Mouse (Mus musculus): ENCODE results near the gene Ttc39d. TPM values are rescaled to one million over a fixed set of nuclear protein-coding genes. Genes with fewer than 3 reads are reported as not detected.
"Not testable (repeated sequence)": the region's sequence is repeated elsewhere in the genome, so short reads cannot be mapped to it uniquely, and the experiment has no call there.

The Ttc39d gene
- polyA plus RNA-seq, 1 experiment from 2014 or later = 0.19 TPM

DNA sequence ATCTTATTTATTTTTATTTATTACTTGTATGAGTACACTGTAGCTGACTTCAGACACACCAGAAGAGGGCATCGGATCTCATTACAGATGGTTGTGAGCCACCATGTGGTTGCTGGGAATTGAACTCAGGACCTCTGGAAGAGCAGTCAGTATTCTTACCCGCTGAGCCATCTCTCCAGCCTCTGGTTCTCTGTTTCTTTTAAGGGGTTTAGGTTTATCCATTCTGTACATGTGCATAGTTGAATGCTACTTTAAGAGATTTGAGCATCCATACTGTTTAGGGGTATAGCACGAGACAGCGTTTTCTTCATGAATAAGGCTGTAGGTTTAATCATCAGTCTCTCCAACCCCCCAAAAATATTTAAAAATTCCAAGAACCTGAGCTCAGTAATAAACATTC is 6.7 kb downstream of the Ttc39d start:
- not testable (repeated sequence) for H3K4me2 ChIP-seq (ENCODE audit: low read depth, low read length); H3K36me3 ChIP-seq (ENCODE audit: control insufficient read depth, insufficient read depth, low read length); ATAC-seq (ENCODE audit: low read depth); H3K27ac ChIP-seq (replicated peaks; ENCODE audit: low read depth, low read length); H3K9ac ChIP-seq (ENCODE audit: low read depth, low read length); DNase-seq (ENCODE audit: low spot score); H3K27me3 ChIP-seq (replicated peaks; ENCODE audit: control insufficient read depth, insufficient read depth, low read length); H3K4me1 ChIP-seq (ENCODE audit: control insufficient read depth, insufficient read depth, low read length); H3K4me3 ChIP-seq (ENCODE audit: low read depth, low read length); H3K9me3 ChIP-seq (ENCODE audit: control insufficient read depth, low read length)
- 82% methylated on average over 4 of the region's 4 CpGs for WGBS

DNA sequence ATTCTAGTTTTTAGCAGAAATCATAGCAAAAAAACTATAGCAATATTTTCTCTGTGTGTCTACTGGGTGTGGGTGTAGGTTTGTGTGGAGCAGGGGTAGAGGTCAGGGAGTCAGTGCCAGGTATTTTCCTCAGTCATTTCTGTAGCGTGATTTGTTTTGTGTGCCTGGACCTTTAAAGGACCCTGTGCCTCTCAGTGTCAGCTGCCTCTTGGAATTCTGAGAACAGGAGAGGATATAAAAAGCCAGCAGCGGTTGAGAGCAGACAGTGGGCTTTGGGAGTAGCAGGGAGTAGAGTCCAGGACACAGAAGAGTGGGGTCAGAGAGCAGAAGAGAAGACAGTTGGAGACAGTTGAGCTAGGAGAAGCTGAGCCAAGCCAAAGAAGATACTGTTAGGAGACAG is 12.9 kb downstream of the Ttc39d start:
- H3K36me3 ChIP-seq (ENCODE audit: control insufficient read depth, insufficient read depth, low read length) = no peaks in the 10 kb centered on the region
- H3K4me2 ChIP-seq (ENCODE audit: low read depth, low read length) = no peak overlapping the region
- ATAC-seq (ENCODE audit: low read depth) = no peak
- no peak overlapping the region for H3K9ac ChIP-seq (ENCODE audit: low read depth, low read length)
- no peaks in the 10 kb centered on the region for H3K27me3 ChIP-seq (replicated peaks; ENCODE audit: control insufficient read depth, insufficient read depth, low read length)
- no peak overlapping the region for H3K4me3 ChIP-seq (ENCODE audit: low read depth, low read length)
- no peak for DNase-seq (ENCODE audit: low spot score)
- 0 out of 2 replicates have a peak, but pooled peaks cover 2% of the 10 kb centered on the region for H3K4me1 ChIP-seq (ENCODE audit: control insufficient read depth, insufficient read depth, low read length)
- 70% methylated on average over 2 of the region's 2 CpGs for WGBS
- no peak overlapping the region for H3K27ac ChIP-seq (replicated peaks; ENCODE audit: low read depth, low read length)
- H3K9me3 ChIP-seq (ENCODE audit: control insufficient read depth, low read length) = no peaks in the 10 kb centered on the region

DNA sequence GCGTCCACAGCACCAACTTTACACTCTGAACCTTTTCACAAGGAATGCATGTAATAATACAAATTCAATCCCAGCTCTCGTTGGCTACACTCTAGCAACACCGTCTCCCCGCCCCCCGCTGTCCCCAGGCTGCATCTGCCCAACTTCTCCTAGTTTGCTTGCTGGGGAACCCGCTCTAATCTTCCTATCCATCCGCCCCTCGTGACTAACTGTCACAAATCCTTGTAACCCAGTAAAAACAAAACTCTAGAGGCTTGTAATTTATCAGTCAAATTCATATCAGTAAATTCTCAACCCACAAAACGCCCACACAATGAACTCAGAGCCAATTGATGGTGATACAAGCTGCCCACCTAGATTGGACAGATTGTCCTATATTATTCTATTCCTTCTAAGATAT is 13.9 kb downstream of the Ttc39d start:
- Histone ChIP-seq H3K4me3 (ENCODE audit: low read depth, low read length) (no peak overlapping the region), H3K36me3 (ENCODE audit: control insufficient read depth, insufficient read depth, low read length) (no peaks in the 10 kb centered on the region), H3K4me2 (ENCODE audit: low read depth, low read length) (no peak overlapping the region), H3K4me1 (ENCODE audit: control insufficient read depth, insufficient read depth, low read length) (0 out of 2 replicates have a peak, but pooled peaks cover 4% of the 10 kb centered on the region), H3K27me3 (replicated peaks; ENCODE audit: control insufficient read depth, insufficient read depth, low read length) (no peaks in the 10 kb centered on the region), H3K9me3 (ENCODE audit: control insufficient read depth, low read length) (no peaks in the 10 kb centered on the region), H3K27ac (replicated peaks; ENCODE audit: low read depth, low read length) (no peak overlapping the region), H3K9ac (ENCODE audit: low read depth, low read length) (no peak overlapping the region)
- no peak for DNase-seq (ENCODE audit: low spot score)
- ATAC-seq (ENCODE audit: low read depth) = no peak
- WGBS = 70% methylated on average over 9 of the region's 9 CpGs

DNA sequence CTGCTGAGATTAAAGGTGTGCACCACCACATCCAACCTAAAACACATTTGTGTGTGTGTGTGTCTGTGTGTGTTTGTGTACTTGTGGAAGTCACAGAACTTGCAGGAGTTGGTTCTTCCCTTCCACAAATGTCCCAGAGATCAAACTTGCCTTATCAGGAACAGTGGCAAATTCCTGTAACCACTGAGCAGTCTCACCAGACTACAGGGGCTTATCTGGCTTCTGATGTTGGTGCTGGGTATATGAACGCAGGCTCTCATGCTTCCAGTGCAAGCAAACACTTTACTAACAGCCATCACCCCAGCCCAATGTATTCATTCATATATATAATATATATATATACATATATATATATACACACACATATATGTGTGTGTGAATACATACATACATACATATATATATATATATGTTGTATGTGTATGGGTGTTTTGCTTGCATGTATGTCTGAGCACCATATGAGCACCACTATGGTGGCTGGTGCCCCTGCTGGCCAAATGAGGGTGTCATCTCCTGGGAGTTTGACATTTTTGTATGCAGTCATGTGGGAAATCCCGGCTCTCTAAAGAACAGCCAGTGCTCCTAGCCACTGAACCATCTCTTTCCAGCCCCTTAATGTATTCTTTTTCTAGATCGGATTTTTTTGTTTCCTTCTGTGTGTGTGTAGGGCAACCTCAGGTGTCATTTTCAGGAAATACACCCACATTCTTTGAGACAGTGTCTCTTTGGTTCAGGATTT is 14.8 kb downstream of the Ttc39d start:
- DNase-seq (ENCODE audit: low spot score) = no peak
- 69% methylated on average over 3 of the region's 3 CpGs for WGBS

DNA sequence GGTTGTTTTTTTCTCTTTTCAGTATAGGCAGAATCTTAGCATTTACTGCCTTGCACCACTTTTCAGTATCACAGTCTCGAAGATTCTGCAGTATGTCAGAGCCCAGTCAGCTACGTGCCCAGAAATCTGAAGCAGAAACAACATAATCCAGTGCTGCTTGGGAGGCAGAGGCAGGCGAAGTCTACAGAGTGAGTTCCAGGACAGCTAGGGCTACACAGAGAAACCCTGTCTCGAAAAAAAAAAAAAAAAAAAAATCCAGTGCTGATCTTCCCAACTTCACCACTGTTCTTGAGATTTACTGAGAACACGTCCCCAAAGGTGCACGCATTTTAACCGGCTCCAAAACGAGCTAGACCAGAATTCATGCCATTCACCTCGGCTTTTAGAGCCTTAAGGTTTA is 16.6 kb downstream of the Ttc39d start:
- peak overlapping the region; percentile 75 for H3K9ac ChIP-seq (ENCODE audit: low read depth, low read length)
- ATAC-seq (ENCODE audit: low read depth) = peak; percentile 54
- no peaks in the 10 kb centered on the region for H3K9me3 ChIP-seq (ENCODE audit: control insufficient read depth, low read length)
- 0 out of 2 replicates have a peak, but pooled peaks cover 4% of the 10 kb centered on the region for H3K4me1 ChIP-seq (ENCODE audit: control insufficient read depth, insufficient read depth, low read length)
- 0 out of 2 replicates have a peak, but pooled peaks cover 6% of the 10 kb centered on the region for H3K36me3 ChIP-seq (ENCODE audit: control insufficient read depth, insufficient read depth, low read length)
- WGBS = 10% methylated on average over 9 of the region's 9 CpGs
- H3K4me2 ChIP-seq (ENCODE audit: low read depth, low read length) = peak overlapping the region; percentile 79
- H3K27ac ChIP-seq (replicated peaks; ENCODE audit: low read depth, low read length) = peak overlapping the region; percentile 89
- H3K4me3 ChIP-seq (ENCODE audit: low read depth, low read length) = peak overlapping the region; percentile 50
- DNase-seq (ENCODE audit: low spot score) = no peak
- H3K27me3 ChIP-seq (replicated peaks; ENCODE audit: control insufficient read depth, insufficient read depth, low read length) = no peaks in the 10 kb centered on the region

More for the DNA sequence above, 14.8 kb downstream of the Ttc39d start:
- no peaks in the 10 kb centered on the region for H3K36me3 ChIP-seq (ENCODE audit: control insufficient read depth, insufficient read depth, low read length)
- no peak for ATAC-seq (ENCODE audit: low read depth)
- no peaks in the 10 kb centered on the region for H3K9me3 ChIP-seq (ENCODE audit: control insufficient read depth, low read length)
- H3K27me3 ChIP-seq (replicated peaks; ENCODE audit: control insufficient read depth, insufficient read depth, low read length) = no peaks in the 10 kb centered on the region
- no peak overlapping the region for H3K4me3 ChIP-seq (ENCODE audit: low read depth, low read length)
- no peak overlapping the region for H3K4me2 ChIP-seq (ENCODE audit: low read depth, low read length)
- no peak overlapping the region for H3K9ac ChIP-seq (ENCODE audit: low read depth, low read length)
- H3K4me1 ChIP-seq (ENCODE audit: control insufficient read depth, insufficient read depth, low read length) = 0 out of 2 replicates have a peak, but pooled peaks cover 4% of the 10 kb centered on the region
- no peak overlapping the region for H3K27ac ChIP-seq (replicated peaks; ENCODE audit: low read depth, low read length)

DNA sequence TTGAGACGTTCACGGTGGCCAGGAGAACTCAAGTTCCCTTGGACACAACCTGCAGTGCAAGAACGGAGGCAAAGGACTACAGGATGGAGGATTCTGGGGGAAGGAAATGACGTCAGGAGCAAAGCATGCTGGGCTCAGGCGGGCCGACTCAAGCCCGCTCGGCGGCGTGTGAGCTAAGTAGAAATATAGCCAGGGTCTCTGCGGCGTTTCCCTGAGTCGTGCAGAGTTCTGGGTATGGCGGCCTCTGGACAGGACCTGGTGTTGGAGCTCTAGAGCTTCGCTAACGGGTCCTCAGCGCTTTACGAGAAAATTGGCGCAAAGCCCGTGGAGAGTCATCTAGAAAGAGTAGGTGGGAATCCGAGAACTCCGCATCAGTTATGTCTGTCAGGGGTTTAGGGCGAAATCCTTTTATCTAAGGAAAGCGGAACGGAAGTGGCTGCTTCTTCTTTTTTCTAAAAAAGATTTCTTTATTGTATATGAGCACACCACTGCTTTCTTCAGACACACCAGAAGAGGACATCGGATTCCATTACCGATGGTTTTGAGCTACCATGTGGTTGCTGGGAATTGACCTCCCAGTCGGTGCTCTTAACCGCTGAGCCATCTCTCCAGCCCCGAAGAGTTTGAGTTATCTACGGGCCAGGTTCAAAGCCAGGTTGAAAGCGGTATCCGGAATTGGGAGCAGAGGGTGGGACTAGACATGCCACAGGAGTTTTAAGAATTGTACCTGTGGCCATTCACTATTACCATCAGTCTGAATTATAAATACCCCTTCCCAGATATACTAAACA is 17.3 kb downstream of the Ttc39d start, which contains the start of gene Gemin6:
TSS of gene Gemin6 (plus strand) at position 116 of the 791 bp plus-strand sequence.
- ATAC-seq (ENCODE audit: low read depth) (peak; percentile 98), DNase-seq (ENCODE audit: low spot score) (peak; percentile 97)
- H3K9me3 ChIP-seq (ENCODE audit: control insufficient read depth, low read length) = no peaks in the 10 kb centered on the region
- H3K9ac ChIP-seq (ENCODE audit: low read depth, low read length) = peak within 1 kb of the TSS; percentile 75
- peak within 1 kb of the TSS; percentile 89 for H3K27ac ChIP-seq (replicated peaks; ENCODE audit: low read depth, low read length)
- 0 out of 2 replicates have a peak, but pooled peaks cover 4% of the 10 kb centered on the region for H3K4me1 ChIP-seq (ENCODE audit: control insufficient read depth, insufficient read depth, low read length)
- H3K36me3 ChIP-seq (ENCODE audit: control insufficient read depth, insufficient read depth, low read length) = 0 out of 2 replicates have a peak, but pooled peaks cover 12% of the 10 kb centered on the region
- peak within 1 kb of the TSS; percentile 50 for H3K4me3 ChIP-seq (ENCODE audit: low read depth, low read length)
- H3K4me2 ChIP-seq (ENCODE audit: low read depth, low read length) = peak within 1 kb of the TSS; percentile 79
- WGBS = under 1% methylated on average over 33 of the region's 33 CpGs
- no peaks in the 10 kb centered on the region for H3K27me3 ChIP-seq (replicated peaks; ENCODE audit: control insufficient read depth, insufficient read depth, low read length)

DNA sequence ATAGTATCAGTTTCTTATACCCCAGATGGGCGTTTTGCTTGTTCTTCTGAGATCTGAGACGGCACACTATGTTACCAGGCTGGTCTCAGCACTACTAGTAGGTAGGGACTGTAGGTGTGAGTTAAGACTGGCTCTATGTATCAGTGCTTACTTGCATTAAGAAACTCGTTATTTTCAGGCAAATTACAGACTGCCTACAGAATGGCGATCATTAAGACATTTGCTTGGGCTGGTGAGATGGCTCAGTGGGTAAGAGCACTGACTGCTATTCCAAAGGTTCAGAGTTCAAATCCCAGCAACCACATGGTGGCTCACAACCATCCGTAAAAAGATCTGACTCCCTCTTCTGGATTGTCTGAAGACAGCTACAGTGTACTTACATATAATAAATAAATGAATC is 17.9 kb downstream of the Ttc39d start:
- ATAC-seq (ENCODE audit: low read depth); H3K9me3 ChIP-seq (ENCODE audit: control insufficient read depth, low read length); H3K27me3 ChIP-seq (replicated peaks; ENCODE audit: control insufficient read depth, insufficient read depth, low read length); DNase-seq (ENCODE audit: low spot score); H3K4me1 ChIP-seq (ENCODE audit: control insufficient read depth, insufficient read depth, low read length): not testable (repeated sequence)
- H3K9ac ChIP-seq (ENCODE audit: low read depth, low read length) = peak overlapping the region; percentile 75
- H3K36me3 ChIP-seq (ENCODE audit: control insufficient read depth, insufficient read depth, low read length) = 0 out of 2 replicates have a peak, but pooled peaks cover 12% of the 10 kb centered on the region
- H3K4me2 ChIP-seq (ENCODE audit: low read depth, low read length) = peak overlapping the region; percentile 79
- WGBS = 42% methylated on average over 4 of the region's 5 CpGs
- H3K4me3 ChIP-seq (ENCODE audit: low read depth, low read length) = peak overlapping the region; percentile 50
- peak overlapping the region; percentile 89 for H3K27ac ChIP-seq (replicated peaks; ENCODE audit: low read depth, low read length)

DNA sequence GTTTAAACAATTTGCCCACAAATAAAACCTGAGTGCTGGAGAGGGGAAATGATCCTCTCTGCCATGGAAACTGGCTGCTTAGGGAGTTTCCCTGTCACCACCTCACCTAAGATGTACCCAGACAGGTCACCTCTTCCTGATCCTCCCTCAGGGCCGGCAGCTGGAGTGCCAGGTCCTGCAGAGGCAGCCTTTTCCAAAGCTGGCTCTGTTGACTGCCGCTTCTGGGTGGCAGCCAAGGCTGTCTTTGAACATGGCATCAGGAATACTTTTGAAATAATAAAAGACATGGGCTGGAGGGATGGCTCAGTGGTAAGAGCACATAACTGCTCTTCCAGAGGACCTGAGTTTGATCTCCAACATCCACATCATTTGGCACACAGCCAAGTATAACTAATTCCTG is 22.1 kb downstream of the Ttc39d start:
- no peak overlapping the region for H3K9ac ChIP-seq (ENCODE audit: low read depth, low read length)
- H3K4me1 ChIP-seq (ENCODE audit: control insufficient read depth, insufficient read depth, low read length) = 0 out of 2 replicates have a peak, but pooled peaks cover 4% of the 10 kb centered on the region
- ATAC-seq (ENCODE audit: low read depth) (no peak), DNase-seq (ENCODE audit: low spot score) (peak; percentile 13)
- no peaks in the 10 kb centered on the region for H3K9me3 ChIP-seq (ENCODE audit: control insufficient read depth, low read length)
- no peaks in the 10 kb centered on the region for H3K27me3 ChIP-seq (replicated peaks; ENCODE audit: control insufficient read depth, insufficient read depth, low read length)
- H3K36me3 ChIP-seq (ENCODE audit: control insufficient read depth, insufficient read depth, low read length) = 0 out of 2 replicates have a peak, but pooled peaks cover 12% of the 10 kb centered on the region
- no peak overlapping the region for H3K27ac ChIP-seq (replicated peaks; ENCODE audit: low read depth, low read length)
- H3K4me2 ChIP-seq (ENCODE audit: low read depth, low read length) = no peak overlapping the region
- 81% methylated on average over 2 of the region's 2 CpGs for WGBS
- H3K4me3 ChIP-seq (ENCODE audit: low read depth, low read length) = no peak overlapping the region
